Mouse (Mus musculus): ENCODE data around the gene Zfp383. TPM values are rescaled to one million over a fixed set of nuclear protein-coding genes. Genes with fewer than 3 reads are reported as not detected.

Gene Zfp383
- total and polyA plus RNA-seq, 3 experiments, result 0.04 to 2.2 TPM; not detected in 1

- no peak for ATAC-seq (ENCODE audit: extremely low read depth, insufficient number of reproducible peaks, low FRiP score, poor library complexity, severe bottlenecking)
- Histone ChIP-seq H3K9me3 (replicated peaks) (no peaks in the 10 kb centered on the region), H3K4me3 (ENCODE audit: low read depth, low read length) (no peak overlapping the region), H3K36me3 (replicated peaks) (no peaks in the 10 kb centered on the region), H3K4me1 (ENCODE audit: insufficient read depth, low read depth, low read length) (no peaks in the 10 kb centered on the region), H3K27me3 (ENCODE audit: insufficient read depth, low read length) (no peaks in the 10 kb centered on the region)
- TF ChIP-seq GATA2 (IDR thresholded peaks at IDR 0.05; ENCODE audit: borderline replicate concordance, low read depth, low read length) (no peak), POLR2AphosphoS5 (IDR thresholded peaks at IDR 0.05; ENCODE audit: insufficient replicate concordance, low read depth, low read length) (no peak)
- DNase-seq (ENCODE audit: low spot score), result no peak
Observed at GRCm38 (mm10) chr7:29921439-29922093, 13.5 kb downstream of the Zfp383 start.

DNA sequence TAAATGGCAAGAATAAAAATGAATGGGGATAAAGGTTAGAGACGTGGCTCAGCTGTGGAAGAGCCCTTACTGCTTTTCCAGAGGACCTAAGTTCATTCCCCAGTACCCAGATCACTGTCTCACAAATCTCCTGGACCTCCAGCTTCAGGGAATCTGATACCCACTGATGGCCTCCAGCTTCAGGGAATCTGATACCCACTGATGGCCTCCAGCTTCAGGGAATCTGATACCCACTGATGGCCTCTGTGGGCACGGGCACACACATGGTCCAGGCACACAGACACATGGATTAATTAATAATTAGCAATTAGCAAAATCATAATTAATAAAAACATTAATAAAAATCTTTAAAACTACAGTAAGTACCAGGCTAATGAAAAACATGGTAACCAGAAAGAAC lies 14.8 kb downstream of the Zfp383 start:
- Histone ChIP-seq H3K4me1 (ENCODE audit: insufficient read depth, low read depth, low read length) (no peaks in the 10 kb centered on the region), H3K4me3 (ENCODE audit: low read depth, low read length) (no peak overlapping the region), H3K27me3 (ENCODE audit: insufficient read depth, low read length) (no peaks in the 10 kb centered on the region), H3K36me3 (replicated peaks) (no peaks in the 10 kb centered on the region), H3K9me3 (replicated peaks) (no peaks in the 10 kb centered on the region)
- no peak for ATAC-seq (ENCODE audit: extremely low read depth, insufficient number of reproducible peaks, low FRiP score, poor library complexity, severe bottlenecking)
- no peak for DNase-seq (ENCODE audit: low spot score)
- TF ChIP-seq POLR2AphosphoS5 (IDR thresholded peaks at IDR 0.05; ENCODE audit: insufficient replicate concordance, low read depth, low read length), result no peak
- no peak for TF ChIP-seq CTCF (IDR thresholded peaks at IDR 0.05; ENCODE audit: low read depth, low read length)
- no peak for TF ChIP-seq GATA1 (IDR thresholded peaks at IDR 0.05; ENCODE audit: borderline replicate concordance, low read length)
- TF ChIP-seq GATA2 (IDR thresholded peaks at IDR 0.05; ENCODE audit: borderline replicate concordance, low read depth, low read length), result no peak
- TF ChIP-seq TAL1 (conservative IDR thresholded peaks at IDR 0.05; ENCODE audit: low read depth, low read length), result no peak

DNA sequence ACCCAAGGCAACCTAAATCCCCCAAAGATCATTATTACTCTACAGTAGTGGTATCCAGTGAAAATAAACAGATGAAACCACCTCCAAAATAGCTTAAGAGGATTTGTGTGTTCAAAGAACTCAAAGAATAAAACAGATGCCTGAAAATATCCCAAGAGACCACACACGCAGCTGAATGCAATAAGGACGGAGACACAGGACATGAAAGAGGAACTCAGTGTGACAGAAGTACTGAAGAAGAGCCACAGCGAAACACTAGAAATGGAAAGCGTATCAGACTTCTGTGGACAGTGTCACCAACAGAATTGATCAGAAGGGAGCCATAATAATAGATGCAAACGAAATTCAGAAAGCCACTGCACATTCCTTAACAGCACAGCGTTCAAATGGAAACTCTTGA lies 30.8 kb downstream of the Zfp383 start:
- no peak for ATAC-seq (ENCODE audit: extremely low read depth, insufficient number of reproducible peaks, low FRiP score, poor library complexity, severe bottlenecking)
- no peak overlapping the region for H3K4me3 ChIP-seq (ENCODE audit: low read depth, low read length)
- no peak for DNase-seq (ENCODE audit: low spot score)
- TF ChIP-seq GATA1 (IDR thresholded peaks at IDR 0.05; ENCODE audit: borderline replicate concordance, low read length) (no peak), CTCF (IDR thresholded peaks at IDR 0.05; ENCODE audit: low read depth, low read length) (no peak), TAL1 (conservative IDR thresholded peaks at IDR 0.05; ENCODE audit: low read depth, low read length) (no peak), GATA2 (IDR thresholded peaks at IDR 0.05; ENCODE audit: borderline replicate concordance, low read depth, low read length) (no peak), POLR2AphosphoS5 (IDR thresholded peaks at IDR 0.05; ENCODE audit: insufficient replicate concordance, low read depth, low read length) (no peak)
- H3K27me3 ChIP-seq (ENCODE audit: insufficient read depth, low read length), result no peaks in the 10 kb centered on the region
- H3K4me1 ChIP-seq (ENCODE audit: insufficient read depth, low read depth, low read length), result no peaks in the 10 kb centered on the region
- H3K36me3 ChIP-seq (replicated peaks), result peaks cover 76% of the 10 kb centered on the region
- no peaks in the 10 kb centered on the region for H3K9me3 ChIP-seq (replicated peaks)

GRCm38 (mm10) chr7:29941027-29941426 lies 33.0 kb downstream of the Zfp383 start:
- Histone ChIP-seq H3K36me3 (replicated peaks) (peaks cover 62% of the 10 kb centered on the region), H3K4me3 (ENCODE audit: low read depth, low read length) (no peak overlapping the region), H3K9me3 (replicated peaks) (no peaks in the 10 kb centered on the region), H3K4me1 (ENCODE audit: insufficient read depth, low read depth, low read length) (no peaks in the 10 kb centered on the region), H3K27me3 (ENCODE audit: insufficient read depth, low read length) (no peaks in the 10 kb centered on the region)
- DNase-seq (ENCODE audit: low spot score) (no peak), ATAC-seq (ENCODE audit: extremely low read depth, insufficient number of reproducible peaks, low FRiP score, poor library complexity, severe bottlenecking) (no peak)
- no peak for TF ChIP-seq TAL1 (conservative IDR thresholded peaks at IDR 0.05; ENCODE audit: low read depth, low read length)
- no peak for TF ChIP-seq GATA1 (IDR thresholded peaks at IDR 0.05; ENCODE audit: borderline replicate concordance, low read length)
- TF ChIP-seq CTCF (IDR thresholded peaks at IDR 0.05; ENCODE audit: low read depth, low read length), result no peak
- no peak for TF ChIP-seq GATA2 (IDR thresholded peaks at IDR 0.05; ENCODE audit: borderline replicate concordance, low read depth, low read length)
- no peak for TF ChIP-seq POLR2AphosphoS5 (IDR thresholded peaks at IDR 0.05; ENCODE audit: insufficient replicate concordance, low read depth, low read length)

DNA sequence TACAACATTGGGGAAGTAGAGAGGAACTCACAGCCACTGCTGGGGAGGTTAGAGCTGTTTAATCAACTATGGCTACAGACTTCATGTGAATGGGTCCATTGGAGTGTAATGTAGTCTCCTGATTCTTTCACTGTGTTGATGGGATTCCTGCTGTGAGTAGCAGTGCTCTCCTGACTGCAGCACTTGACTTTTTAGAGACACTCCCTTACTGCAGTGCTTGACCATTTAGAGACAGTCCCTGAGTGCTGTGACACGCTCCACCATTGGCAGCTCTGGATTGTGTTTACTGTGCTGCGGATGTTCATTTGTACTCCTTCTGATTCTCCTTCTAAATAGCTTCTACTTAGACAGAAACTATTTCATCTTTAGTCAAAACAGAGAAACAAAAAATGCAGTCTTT lies 34.7 kb downstream of the Zfp383 start:
- Histone ChIP-seq H3K9me3 (replicated peaks) (no peaks in the 10 kb centered on the region), H3K27me3 (ENCODE audit: insufficient read depth, low read length) (no peaks in the 10 kb centered on the region), H3K4me1 (ENCODE audit: insufficient read depth, low read depth, low read length) (no peaks in the 10 kb centered on the region), H3K36me3 (replicated peaks) (peaks cover 58% of the 10 kb centered on the region), H3K4me3 (ENCODE audit: low read depth, low read length) (no peak overlapping the region)
- TF ChIP-seq TAL1 (conservative IDR thresholded peaks at IDR 0.05; ENCODE audit: low read depth, low read length) (no peak), POLR2AphosphoS5 (IDR thresholded peaks at IDR 0.05; ENCODE audit: insufficient replicate concordance, low read depth, low read length) (no peak), GATA1 (IDR thresholded peaks at IDR 0.05; ENCODE audit: borderline replicate concordance, low read length) (no peak), CTCF (IDR thresholded peaks at IDR 0.05; ENCODE audit: low read depth, low read length) (no peak), GATA2 (IDR thresholded peaks at IDR 0.05; ENCODE audit: borderline replicate concordance, low read depth, low read length) (no peak)
- ATAC-seq (ENCODE audit: extremely low read depth, insufficient number of reproducible peaks, low FRiP score, poor library complexity, severe bottlenecking) (no peak), DNase-seq (ENCODE audit: low spot score) (no peak)

GRCm38 (mm10) chr7:29943720-29944119 lies 35.7 kb downstream of the Zfp383 start:
- no peak for DNase-seq (ENCODE audit: low spot score)
- no peaks in the 10 kb centered on the region for H3K4me1 ChIP-seq (ENCODE audit: insufficient read depth, low read depth, low read length)
- no peak for ATAC-seq (ENCODE audit: extremely low read depth, insufficient number of reproducible peaks, low FRiP score, poor library complexity, severe bottlenecking)
- TF ChIP-seq GATA1 (IDR thresholded peaks at IDR 0.05; ENCODE audit: borderline replicate concordance, low read length), result no peak
- TF ChIP-seq TAL1 (conservative IDR thresholded peaks at IDR 0.05; ENCODE audit: low read depth, low read length), result no peak
- no peak for TF ChIP-seq POLR2AphosphoS5 (IDR thresholded peaks at IDR 0.05; ENCODE audit: insufficient replicate concordance, low read depth, low read length)
- TF ChIP-seq CTCF (IDR thresholded peaks at IDR 0.05; ENCODE audit: low read depth, low read length), result no peak
- TF ChIP-seq GATA2 (IDR thresholded peaks at IDR 0.05; ENCODE audit: borderline replicate concordance, low read depth, low read length), result no peak
- no peaks in the 10 kb centered on the region for H3K9me3 ChIP-seq (replicated peaks)
- peaks cover 60% of the 10 kb centered on the region for H3K36me3 ChIP-seq (replicated peaks)
- H3K27me3 ChIP-seq (ENCODE audit: insufficient read depth, low read length), result no peaks in the 10 kb centered on the region
- H3K4me3 ChIP-seq (ENCODE audit: low read depth, low read length), result no peak overlapping the region

All from G1E (cell line).